Mouse (Mus musculus) stomach, postnatal 0 days (tissue): ENCODE measurements around the gene Bckdha.

Source experiments
- CTCF ChIP-seq: IDR thresholded peaks from 2 replicates; pipeline ENCODE4 v1.5.1; 2016; ENCODE audit warnings: antibody characterized with exemption, low read depth, mild to moderate bottlenecking, moderate library complexity
- EP300 ChIP-seq: optimal IDR thresholded peaks from 2 replicates; pipeline ENCODE3; 2016; ENCODE audit warnings: antibody characterized with exemption

GRCm38 (mm10) chr7:25599663-25600062 lies 59.1 kb downstream of the Bckdha start:
- TF ChIP-seq CTCF (peak; percentile 90), EP300 (no peak)
